ENCODE assay signal across 12 mouse cellular contexts in genomic region chr4:40839251-40839650, GRCm38 (mm10). TPM values are rescaled to one million over a fixed set of nuclear protein-coding genes. Genes with fewer than 3 reads are reported as not detected.
DNase-seq lines count a peak whose midpoint lies in the region; ATAC-seq and TF ChIP-seq lines count a peak whose summit lies in the region.
"Had no signal": no experiment of that assay in that cellular context is flagged by ENCODE, and none has a peak within 500 bp of the region (broad histone marks: within the 10 kb centered on the region; RNA-seq: fewer than 3 reads in every experiment).

No protein-coding gene starts in this region.

- ATAC-seq in kidney, postnatal 0 days (replicated peaks; ENCODE audit: low FRiP score, low read depth): peak; percentile 64
- ATAC-seq in heart, embryonic 16.5 days (replicated peaks; ENCODE audit: extremely low read depth, insufficient read depth, low FRiP score): 0 out of 2 replicates have a peak, but pooled peaks have one; percentile 6
- ATAC-seq: forebrain, embryonic 16.5 days had no signal

- peaks cover 81% of the 10 kb centered on the region for H3K79me2 ChIP-seq in CH12.LX (replicated peaks; ENCODE audit: control insufficient read depth, extremely low read depth, insufficient read depth, poor library complexity, severe bottlenecking)

- peaks cover 19% of the 10 kb centered on the region for H3K4me1 ChIP-seq in kidney, postnatal 0 days (replicated peaks; ENCODE audit: insufficient read depth, low read length)
- peaks cover 34 to 89% of the 10 kb centered on the region in 2 experiments for H3K4me1 ChIP-seq in CH12.LX (ENCODE audit: control insufficient read depth in 1 of 2, insufficient read depth in 2 of 2)
- peaks cover 90% of the 10 kb centered on the region for H3K4me1 ChIP-seq in heart, embryonic 16.5 days (ENCODE audit: control insufficient read depth, insufficient read depth, low read length)

- no peak overlapping the region for H3K9ac ChIP-seq in kidney, postnatal 0 days (ENCODE audit: low read depth, low read length)
- no peak overlapping the region for H3K9ac ChIP-seq in CH12.LX (ENCODE audit: insufficient read depth, low read depth)
- H3K9ac ChIP-seq in heart, embryonic 16.5 days (ENCODE audit: low read length): peak overlapping the region; percentile 40
- H3K9ac ChIP-seq: limb, embryonic 15.5 days had no signal

- dilution Hi-C loops in CH12.LX (cut with MboI; ENCODE audit: extremely low pct_ligation_motif_present, extremely low pct_unique_long_range_greater_than_20kb, low sequenced_read_pairs): no loop called here

- TF ChIP-seq EP300 in CH12.LX (IDR thresholded peaks at IDR 0.05; ENCODE audit: low read length): 0 out of 2 replicates have a peak, but pooled peaks have one; percentile 27

- in situ Hi-C loops in CH12.LX (cut with MboI; ENCODE audit: low pct_ligation_motif_present, low pct_unique_long_range_greater_than_20kb, low sequenced_read_pairs): no loop called here

- no peak for TF ChIP-seq RAD21 in CH12.LX (IDR thresholded peaks at IDR 0.05; ENCODE audit: low read depth, low read length)

- TF ChIP-seq CTCF in kidney, postnatal 0 days (IDR thresholded peaks at IDR 0.05; ENCODE audit: low read depth): no peak
- TF ChIP-seq CTCF in CH12.LX (conservative IDR thresholded peaks at IDR 0.05 in 1 of 2, IDR thresholded peaks at IDR 0.05 in 1 of 2; ENCODE audit: low read depth in 2 of 2, low read length in 2 of 2): no peak

- 76% methylated on average over 12 of the region's 12 CpGs for WGBS in kidney, postnatal 0 days
- 55% methylated on average over 12 of the region's 12 CpGs for WGBS in heart, embryonic 16.5 days

- H3K27ac ChIP-seq in kidney, postnatal 0 days: peak overlapping the region; percentile 31; the same call in 1 of the 2 replicates
- peak overlapping the region; percentile 64 for H3K27ac ChIP-seq in CH12.LX (ENCODE audit: insufficient read depth, low read depth)
- H3K27ac ChIP-seq in heart, embryonic 16.5 days (ENCODE audit: low read length): peak overlapping the region; percentile 94
- H3K27ac ChIP-seq: limb, embryonic 15.5 days had no signal

- no peaks in the 10 kb centered on the region for H3K9me3 ChIP-seq in kidney, postnatal 0 days (replicated peaks; ENCODE audit: low read length)
- H3K9me3 ChIP-seq in CH12.LX (replicated peaks; ENCODE audit: low read length): no peaks in the 10 kb centered on the region
- no peaks in the 10 kb centered on the region for H3K9me3 ChIP-seq in heart, embryonic 16.5 days (replicated peaks; ENCODE audit: control insufficient read depth, low read length)
- H3K9me3 ChIP-seq: limb, embryonic 15.5 days had no signal

- H3K4me3 ChIP-seq in kidney, postnatal 0 days (replicated peaks; ENCODE audit: low read depth, low read length): no peak overlapping the region
- H3K4me3 ChIP-seq in CH12.LX (replicated peaks in 1 of 3; ENCODE audit: low read depth in 2 of 3, low read length in 2 of 3, poor library complexity in 1 of 3): no peak overlapping the region
- no peak overlapping the region for H3K4me3 ChIP-seq in heart, embryonic 16.5 days (ENCODE audit: low read length)
- H3K4me3 ChIP-seq: limb, embryonic 15.5 days had no signal

- H3K4me2 ChIP-seq in kidney, postnatal 0 days (ENCODE audit: low read length): no peak overlapping the region
- H3K4me2 ChIP-seq in CH12.LX (ENCODE audit: insufficient read depth, low read depth, poor library complexity, severe bottlenecking): peak overlapping the region; percentile 48
- H3K4me2 ChIP-seq in heart, embryonic 16.5 days (ENCODE audit: low read depth, low read length): peak overlapping the region; percentile 32
- H3K4me2 ChIP-seq: limb, embryonic 15.5 days had no signal

- H3K27me3 ChIP-seq in kidney, postnatal 0 days (ENCODE audit: insufficient read depth, low read length): no peaks in the 10 kb centered on the region
- no peaks in the 10 kb centered on the region for H3K27me3 ChIP-seq in CH12.LX (replicated peaks)
- no peaks in the 10 kb centered on the region for H3K27me3 ChIP-seq in heart, embryonic 16.5 days (ENCODE audit: control insufficient read depth, insufficient read depth, low read length)
- no peaks in the 10 kb centered on the region for H3K27me3 ChIP-seq in splenic B cell, adult 2 months (ENCODE audit: control insufficient read depth, insufficient read depth, low read length, poor library complexity, severe bottlenecking)
- H3K27me3 ChIP-seq: limb, embryonic 15.5 days had no signal

- H3K36me3 ChIP-seq in kidney, postnatal 0 days (ENCODE audit: insufficient read depth, low read length): 0 out of 2 replicates have a peak, but pooled peaks cover 2% of the 10 kb centered on the region
- H3K36me3 ChIP-seq in CH12.LX (replicated peaks in 1 of 2; ENCODE audit: control insufficient read depth in 1 of 2, insufficient read depth in 1 of 2, low read length in 1 of 2): peaks cover 3 to 66% of the 10 kb centered on the region in 2 experiments
- H3K36me3 ChIP-seq in heart, embryonic 16.5 days (ENCODE audit: control insufficient read depth, insufficient read depth): no peaks in the 10 kb centered on the region
- H3K36me3 ChIP-seq in splenic B cell, adult 2 months (ENCODE audit: control insufficient read depth, insufficient read depth, low read length, poor library complexity, severe bottlenecking): no peaks in the 10 kb centered on the region
- H3K36me3 ChIP-seq: limb, embryonic 15.5 days had no signal

- no peak for DNase-seq in kidney, postnatal 0 days (ENCODE audit: low spot score)
- no peak for DNase-seq in kidney, adult 9 months
- no peak for DNase-seq in CH12.LX (ENCODE audit: extremely low read depth)
- peak; percentile 55 for DNase-seq in splenic B cell, adult 2 months (ENCODE audit: low read depth, low spot score)
- no peak for DNase-seq in testis, postnatal 10 days (ENCODE audit: low spot score)
- DNase-seq in ovary, adult 18-20 months (ENCODE audit: low spot score): no peak
- DNase-seq in right cerebral cortex, postnatal 14 days: no peak
- DNase-seq: cerebellum, adult 11-12 months; kidney, adult 8-10 months had no signal

- TF ChIP-seq POLR2A in CH12.LX (IDR thresholded peaks at IDR 0.05; ENCODE audit: low read depth, low read length): no peak

TF ChIP-seq in CH12.LX, 34 proteins besides CTCF, POLR2A, EP300 and RAD21:
- TF ChIP-seq UBTF (IDR thresholded peaks at IDR 0.05; ENCODE audit: low read depth, low read length) (no peak), SIN3A (IDR thresholded peaks at IDR 0.05; ENCODE audit: low read length) (no peak), ZC3H11A (IDR thresholded peaks at IDR 0.05; ENCODE audit: low read depth, low read length) (no peak), JUND (conservative IDR thresholded peaks at IDR 0.05; ENCODE audit: low read depth, low read length) (peak; percentile 52), ELF1 (IDR thresholded peaks at IDR 0.05; ENCODE audit: low read depth, low read length) (no peak), TBP (conservative IDR thresholded peaks at IDR 0.05; ENCODE audit: low read depth, low read length) (no peak), POLR2AphosphoS2 (IDR thresholded peaks at IDR 0.05; ENCODE audit: low read depth, low read length) (no peak), USF1 (IDR thresholded peaks at IDR 0.05; ENCODE audit: low read depth, low read length) (no peak), KAT2A (IDR thresholded peaks at IDR 0.05; ENCODE audit: insufficient replicate concordance, low read length) (no peak), ZMIZ1 (IDR thresholded peaks at IDR 0.05; ENCODE audit: low read depth, low read length) (no peak), JUN (IDR thresholded peaks at IDR 0.05; ENCODE audit: insufficient read depth, low read depth, low read length) (peak; percentile 30; the same call in 1 of the 2 replicates), BHLHE40 (IDR thresholded peaks at IDR 0.05; ENCODE audit: low read depth, low read length) (no peak), MAX (IDR thresholded peaks at IDR 0.05; ENCODE audit: low read length) (no peak), MAZ (IDR thresholded peaks at IDR 0.05; ENCODE audit: low read depth, low read length) (no peak), CHD2 (IDR thresholded peaks at IDR 0.05; ENCODE audit: low read length) (no peak), ETS1 (conservative IDR thresholded peaks at IDR 0.05; ENCODE audit: low read depth, low read length) (peak; percentile 35; the same call in 1 of the 2 replicates), PAX5 (IDR thresholded peaks at IDR 0.05; ENCODE audit: low read length) (no peak), ZNF384 (IDR thresholded peaks at IDR 0.05; ENCODE audit: low read depth, low read length) (no peak)

RNA-seq across cellular contexts. Expression of gene B4galt1, which starts 14.6 kb away (rescaled TPM):
- 35.9 and 38.9 TPM in 2 replicates for polyA plus RNA-seq in kidney, postnatal 0 days (2015; fragmentation: Nextera tagmentation; extraction: Ambion mirVana)
- 39.5 and 46.6 TPM in 2 replicates for total RNA-seq in CH12.LX (2012; rRNA removed)
- 59.6 and 66.6 TPM in 2 replicates for total RNA-seq in CH12.LX (2014; rRNA removed)
- 72.4 and 80.2 TPM in 2 replicates for polyA plus RNA-seq in CH12.LX (2012; ENCODE audit: insufficient read length, low read depth)
- polyA plus RNA-seq in heart, embryonic 16.5 days (2015; fragmentation: Nextera tagmentation; extraction: Ambion mirVana): 54.5 and 61.5 TPM in 2 replicates

Comparison
In these comparisons a context has a peak if more than half of its experiments do, and no peak if none do; other contexts are left out.
1. H3K27ac ChIP-seq: peak in every context shown above with its lines; median percentile 94 in heart, embryonic 16.5 days; 64 in CH12.LX; 31 in kidney, postnatal 0 days.